Mouse (Mus musculus): ENCODE measurements at regions not wholly inside any gene's neighbourhood (a gene's known extent, or its start where the extent isn't known, plus 50 kb on each side); places are given as distances from the start of the nearest gene placed in this dataset.

DNA sequence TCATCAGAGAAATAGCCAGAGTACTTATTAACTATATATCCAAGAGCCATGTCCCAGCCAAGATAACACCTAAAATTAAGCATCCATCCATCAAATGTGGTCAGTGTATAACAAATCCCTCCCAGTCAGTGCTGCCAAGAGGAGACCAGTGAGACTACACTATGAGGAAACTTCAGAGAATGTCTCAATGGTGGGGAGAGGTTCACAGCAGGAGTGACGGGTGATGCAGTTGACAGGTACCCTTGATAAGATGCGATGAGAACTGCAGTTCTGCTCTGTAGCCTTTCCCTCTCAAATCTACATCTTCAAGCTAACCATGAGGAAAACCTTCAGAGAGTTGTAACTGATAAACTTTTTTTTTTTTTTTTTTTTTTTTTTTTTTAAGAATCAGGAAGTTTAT lies 470.3 kb downstream of the Fat4 start:
- ATAC-seq (no peak), DNase-seq (ENCODE audit: low spot score) (no peak)
- H3K4me3 ChIP-seq (ENCODE audit: low read length): no peak overlapping the region
- no peaks in the 10 kb centered on the region for H3K36me3 ChIP-seq (ENCODE audit: insufficient read depth, low read length)
- no peaks in the 10 kb centered on the region for H3K27me3 ChIP-seq (ENCODE audit: insufficient read depth, low read length)
- H3K4me1 ChIP-seq (ENCODE audit: insufficient read depth, low read length): no peaks in the 10 kb centered on the region
- no peak overlapping the region for H3K27ac ChIP-seq
- no peak overlapping the region for H3K9ac ChIP-seq (replicated peaks; ENCODE audit: low read length)
- TF ChIP-seq CTCF (IDR thresholded peaks at IDR 0.05; ENCODE audit: low read depth): no peak
- H3K4me2 ChIP-seq (ENCODE audit: low read depth, low read length): no peak overlapping the region
- H3K9me3 ChIP-seq (ENCODE audit: low read length): 0 out of 2 replicates have a peak, but pooled peaks cover 2% of the 10 kb centered on the region
- 85% methylated on average over 2 of the region's 2 CpGs for WGBS

DNA sequence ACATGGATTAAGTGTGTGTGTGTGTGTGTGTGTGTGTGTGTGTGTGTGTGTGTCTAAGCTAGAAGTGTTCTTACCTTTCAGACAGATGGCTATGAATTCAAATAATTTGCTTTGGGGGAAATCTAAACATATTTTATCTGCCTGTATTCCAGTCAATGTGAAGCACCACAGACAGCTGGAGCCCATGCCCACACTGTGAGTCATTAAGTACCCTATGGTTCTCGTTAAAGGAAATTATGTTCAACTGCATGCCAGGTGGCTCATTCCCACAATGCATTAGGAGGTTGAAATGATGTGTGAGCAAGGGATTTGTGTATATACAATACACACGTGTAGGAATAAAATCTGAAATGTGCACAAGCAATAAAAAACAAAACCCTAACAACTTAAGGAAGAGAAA lies 473.5 kb downstream of the Fat4 start:
- Histone ChIP-seq H3K9ac (replicated peaks; ENCODE audit: low read length) (no peak overlapping the region), H3K36me3 (ENCODE audit: insufficient read depth, low read length) (no peaks in the 10 kb centered on the region), H3K27me3 (ENCODE audit: insufficient read depth, low read length) (no peaks in the 10 kb centered on the region), H3K4me3 (ENCODE audit: low read length) (no peak overlapping the region), H3K4me1 (ENCODE audit: insufficient read depth, low read length) (no peaks in the 10 kb centered on the region), H3K4me2 (ENCODE audit: low read depth, low read length) (no peak overlapping the region), H3K27ac (no peak overlapping the region), H3K9me3 (ENCODE audit: low read length) (0 out of 2 replicates have a peak, but pooled peaks cover 2% of the 10 kb centered on the region)
- no peak for TF ChIP-seq CTCF (IDR thresholded peaks at IDR 0.05; ENCODE audit: low read depth)
- peak; percentile 23 for DNase-seq (ENCODE audit: low spot score)
- no peak for ATAC-seq
- WGBS: 45% methylated on average over 2 of the region's 2 CpGs

DNA sequence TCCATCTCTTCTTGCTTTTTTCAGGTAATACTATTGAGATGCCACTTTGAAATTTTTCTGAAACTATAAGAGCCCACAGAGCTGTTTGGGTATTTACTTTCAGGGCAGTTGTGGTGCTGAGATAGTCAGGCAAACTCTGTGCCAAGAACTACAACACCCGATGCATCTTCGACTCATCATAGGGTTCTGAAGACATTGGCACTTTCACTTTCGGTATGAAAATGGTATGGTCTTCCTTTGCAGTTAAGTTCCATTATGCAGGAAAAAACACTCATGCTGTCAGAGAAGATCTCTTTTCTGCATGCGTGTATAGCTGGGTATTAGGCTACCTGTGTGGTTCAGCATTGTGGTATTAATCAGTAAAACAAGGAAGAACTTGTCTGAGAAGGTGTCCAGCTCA lies 484.2 kb downstream of the Fat4 start:
- Histone ChIP-seq H3K4me3 (ENCODE audit: low read length) (no peak overlapping the region), H3K27me3 (ENCODE audit: insufficient read depth, low read length) (no peaks in the 10 kb centered on the region), H3K4me1 (ENCODE audit: insufficient read depth, low read length) (no peaks in the 10 kb centered on the region), H3K27ac (no peak overlapping the region), H3K4me2 (ENCODE audit: low read depth, low read length) (no peak overlapping the region), H3K36me3 (ENCODE audit: insufficient read depth, low read length) (no peaks in the 10 kb centered on the region), H3K9ac (replicated peaks; ENCODE audit: low read length) (no peak overlapping the region), H3K9me3 (ENCODE audit: low read length) (no peaks in the 10 kb centered on the region)
- DNase-seq (ENCODE audit: low spot score) (no peak), ATAC-seq (no peak)
- no peak for TF ChIP-seq CTCF (IDR thresholded peaks at IDR 0.05; ENCODE audit: low read depth)
- 94% methylated on average over 4 of the region's 4 CpGs for WGBS

DNA sequence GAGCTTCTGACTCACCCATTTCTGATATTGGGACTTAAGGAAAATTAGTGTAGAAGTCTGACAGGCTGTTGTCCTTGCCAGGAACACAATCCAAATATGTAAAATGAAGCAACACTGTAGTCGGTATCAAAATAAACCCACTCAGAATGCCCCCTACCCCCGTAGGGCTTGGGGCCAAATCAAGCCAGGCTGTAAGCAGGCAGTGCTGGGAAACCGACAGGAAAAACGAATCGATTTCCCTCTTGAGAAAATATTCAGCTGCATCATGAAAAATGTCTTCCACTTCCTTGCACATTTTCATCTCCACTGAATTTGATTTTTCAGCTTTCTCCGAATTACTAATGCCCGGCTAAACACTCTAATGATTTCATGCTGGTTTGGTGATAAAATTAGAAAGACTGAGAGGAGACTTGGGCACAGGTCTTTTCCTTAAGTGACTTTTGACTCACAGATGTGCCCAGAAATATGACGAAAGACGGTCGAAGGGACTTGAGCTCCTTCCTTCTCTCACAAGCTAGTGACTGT lies 485.7 kb downstream of the Fat4 start:
- H3K4me3 ChIP-seq (ENCODE audit: low read length): no peak overlapping the region
- TF ChIP-seq CTCF (IDR thresholded peaks at IDR 0.05; ENCODE audit: low read depth): no peak
- H3K9ac ChIP-seq (replicated peaks; ENCODE audit: low read length): no peak overlapping the region
- no peaks in the 10 kb centered on the region for H3K36me3 ChIP-seq (ENCODE audit: insufficient read depth, low read length)
- H3K4me1 ChIP-seq (ENCODE audit: insufficient read depth, low read length): no peaks in the 10 kb centered on the region
- DNase-seq (ENCODE audit: low spot score) (peak; percentile 55), ATAC-seq (no peak)
- no peaks in the 10 kb centered on the region for H3K27me3 ChIP-seq (ENCODE audit: insufficient read depth, low read length)
- 52% methylated on average over 10 of the region's 10 CpGs for WGBS
- H3K9me3 ChIP-seq (ENCODE audit: low read length): no peaks in the 10 kb centered on the region
- no peak overlapping the region for H3K4me2 ChIP-seq (ENCODE audit: low read depth, low read length)
- no peak overlapping the region for H3K27ac ChIP-seq

DNA sequence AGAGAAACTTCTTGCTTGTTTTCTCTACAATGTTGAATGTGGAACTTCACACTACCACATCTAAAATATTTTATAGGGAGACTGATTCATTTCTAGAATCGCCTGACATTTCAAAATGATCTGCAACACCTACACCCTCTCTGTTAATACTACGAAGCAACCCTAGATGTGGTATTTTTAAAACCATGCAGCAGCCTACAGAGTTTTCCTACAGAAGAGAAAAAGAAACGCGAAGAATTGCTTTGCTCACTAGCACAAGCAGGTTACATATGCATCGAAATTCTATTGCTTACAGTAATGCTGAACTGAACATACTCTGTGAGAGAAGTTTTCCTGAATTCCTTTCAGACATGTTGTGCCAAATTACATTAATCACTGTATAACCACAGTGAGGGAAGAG lies 488.7 kb downstream of the Fat4 start:
- DNase-seq (ENCODE audit: low spot score): no peak
- WGBS: 95% methylated on average over 5 of the region's 5 CpGs
- no peak overlapping the region for H3K4me3 ChIP-seq (ENCODE audit: low read length)

DNA sequence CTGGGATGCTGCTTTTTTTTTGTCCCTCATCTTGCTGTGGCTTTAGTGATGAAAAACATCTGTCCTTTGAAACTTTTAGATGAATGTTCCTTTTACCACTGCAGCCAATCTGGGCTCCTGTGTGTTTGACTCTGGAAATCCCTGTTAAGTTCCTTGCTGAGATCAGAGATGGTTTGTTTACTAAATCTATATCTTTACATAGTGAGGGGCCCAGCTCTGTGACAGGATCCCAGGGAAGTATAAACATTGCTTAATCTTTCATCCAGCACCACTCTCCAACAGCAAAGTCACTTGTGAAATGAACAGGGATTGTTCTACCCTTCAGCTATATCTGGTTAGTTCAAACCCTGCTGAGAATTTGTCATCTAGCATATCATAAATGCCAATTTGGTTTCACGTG lies 501.8 kb downstream of the Fat4 start:
- Histone ChIP-seq H3K4me1 (ENCODE audit: insufficient read depth, low read length) (no peaks in the 10 kb centered on the region), H3K36me3 (ENCODE audit: insufficient read depth, low read length) (no peaks in the 10 kb centered on the region), H3K9me3 (ENCODE audit: low read length) (no peaks in the 10 kb centered on the region), H3K9ac (replicated peaks; ENCODE audit: low read length) (no peak overlapping the region), H3K4me3 (ENCODE audit: low read length) (no peak overlapping the region), H3K27me3 (ENCODE audit: insufficient read depth, low read length) (no peaks in the 10 kb centered on the region), H3K27ac (no peak overlapping the region), H3K4me2 (ENCODE audit: low read depth, low read length) (no peak overlapping the region)
- TF ChIP-seq CTCF (IDR thresholded peaks at IDR 0.05; ENCODE audit: low read depth): no peak
- DNase-seq (ENCODE audit: low spot score) (no peak), ATAC-seq (no peak)
- WGBS: 75% methylated on average over 1 of the region's 1 CpGs

More for the DNA sequence above, 488.7 kb downstream of the Fat4 start:
- no peak overlapping the region for H3K9ac ChIP-seq (replicated peaks; ENCODE audit: low read length)
- no peak for ATAC-seq
- H3K27ac ChIP-seq: no peak overlapping the region
- no peak overlapping the region for H3K4me2 ChIP-seq (ENCODE audit: low read depth, low read length)
- no peaks in the 10 kb centered on the region for H3K27me3 ChIP-seq (ENCODE audit: insufficient read depth, low read length)
- H3K9me3 ChIP-seq (ENCODE audit: low read length): no peaks in the 10 kb centered on the region
- H3K4me1 ChIP-seq (ENCODE audit: insufficient read depth, low read length): no peaks in the 10 kb centered on the region
- no peak for TF ChIP-seq CTCF (IDR thresholded peaks at IDR 0.05; ENCODE audit: low read depth)
- no peaks in the 10 kb centered on the region for H3K36me3 ChIP-seq (ENCODE audit: insufficient read depth, low read length)

DNA sequence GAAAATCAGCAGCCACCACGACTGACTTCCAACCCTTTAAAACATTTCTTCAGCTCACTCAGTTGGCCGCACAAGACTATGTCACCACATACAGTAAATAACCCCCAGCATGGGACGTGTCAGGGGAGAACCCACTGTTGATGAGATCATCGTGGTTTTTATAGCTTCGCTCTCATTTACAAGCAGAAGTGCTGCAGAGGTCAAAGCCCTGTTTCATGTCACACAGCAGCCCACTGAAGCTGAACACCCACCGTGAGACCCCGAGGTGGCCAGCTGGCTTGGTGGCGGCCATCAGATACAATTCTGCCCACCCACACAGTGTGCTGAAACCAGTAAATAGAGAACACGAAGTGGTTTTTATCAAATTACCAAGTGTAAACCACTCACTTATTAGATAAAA lies 503.7 kb downstream of the Fat4 start:
- no peaks in the 10 kb centered on the region for H3K36me3 ChIP-seq (ENCODE audit: insufficient read depth, low read length)
- H3K4me1 ChIP-seq (ENCODE audit: insufficient read depth, low read length): no peaks in the 10 kb centered on the region
- DNase-seq (ENCODE audit: low spot score) (peak; percentile 5), ATAC-seq (no peak)
- no peak overlapping the region for H3K4me2 ChIP-seq (ENCODE audit: low read depth, low read length)
- H3K9me3 ChIP-seq (ENCODE audit: low read length): no peaks in the 10 kb centered on the region
- H3K27me3 ChIP-seq (ENCODE audit: insufficient read depth, low read length): no peaks in the 10 kb centered on the region
- WGBS: 56% methylated on average over 9 of the region's 9 CpGs
- no peak overlapping the region for H3K27ac ChIP-seq
- H3K4me3 ChIP-seq (ENCODE audit: low read length): no peak overlapping the region
- no peak for TF ChIP-seq CTCF (IDR thresholded peaks at IDR 0.05; ENCODE audit: low read depth)
- no peak overlapping the region for H3K9ac ChIP-seq (replicated peaks; ENCODE audit: low read length)
